Mouse (Mus musculus) right cerebral cortex, postnatal 14 days (tissue): ENCODE measurements around the gene Slc16a2.
A peak's percentile ranks its signal among the peaks of the same experiment; 100 is the strongest.

Experiments
- DNase-seq: peaks from one replicate; pipeline ENCODE4 v3.0.0; 2022

Slc16a2 gene

GRCm38 (mm10) chrX:103821832-103822196 lies at the start of gene Slc16a2:
TSS of gene Slc16a2 (minus strand) at chrX:103821983.
- DNase-seq, result peak; percentile 53

- DNase-seq, result no peak
Observed at GRCm38 (mm10) chrX:103863502-103863901, 41.7 kb upstream of the Slc16a2 start.

GRCm38 (mm10) chrX:103862877-103863276 lies 41.1 kb upstream of the Slc16a2 start:
- DNase-seq, result no peak

GRCm38 (mm10) chrX:103845266-103845665 lies 23.5 kb upstream of the Slc16a2 start:
- DNase-seq, result peak; percentile 23

- no peak for DNase-seq
Observed at GRCm38 (mm10) chrX:103828836-103829235, 7.1 kb upstream of the Slc16a2 start.

DNA sequence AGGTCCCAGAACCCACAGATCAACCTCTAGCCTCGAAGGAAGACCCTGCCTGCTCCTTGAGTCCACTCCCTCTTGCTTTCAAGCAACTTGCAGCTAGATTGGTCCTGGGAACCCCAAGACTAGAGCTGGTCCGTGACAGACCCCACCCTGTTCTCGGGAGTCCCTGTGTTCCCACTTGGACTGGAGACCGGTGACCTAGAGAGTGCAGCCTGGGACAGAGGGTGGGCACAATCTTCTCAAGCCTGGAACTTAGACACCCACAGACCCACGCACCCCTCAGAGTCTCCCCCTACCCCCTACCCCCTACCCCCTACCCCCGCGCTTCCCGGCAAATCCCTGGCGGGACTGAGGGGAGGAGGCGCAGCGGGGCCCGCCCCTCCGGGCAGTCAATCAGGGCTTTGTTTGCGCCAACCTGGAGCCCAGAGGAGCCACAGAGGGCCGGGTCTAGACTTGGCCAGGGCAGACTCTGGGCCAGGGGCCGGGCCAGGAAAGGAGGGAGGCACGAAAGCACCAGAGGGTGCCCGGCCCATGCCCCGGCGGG lies 558 bp upstream of the Slc16a2 start:
- DNase-seq, result no peak

GRCm38 (mm10) chrX:103821195-103821831 lies 470 bp downstream of the Slc16a2 start:
- DNase-seq, result no peak

GRCm38 (mm10) chrX:103820307-103821194 lies 1.2 kb downstream of the Slc16a2 start:
- DNase-seq, result no peak

DNA sequence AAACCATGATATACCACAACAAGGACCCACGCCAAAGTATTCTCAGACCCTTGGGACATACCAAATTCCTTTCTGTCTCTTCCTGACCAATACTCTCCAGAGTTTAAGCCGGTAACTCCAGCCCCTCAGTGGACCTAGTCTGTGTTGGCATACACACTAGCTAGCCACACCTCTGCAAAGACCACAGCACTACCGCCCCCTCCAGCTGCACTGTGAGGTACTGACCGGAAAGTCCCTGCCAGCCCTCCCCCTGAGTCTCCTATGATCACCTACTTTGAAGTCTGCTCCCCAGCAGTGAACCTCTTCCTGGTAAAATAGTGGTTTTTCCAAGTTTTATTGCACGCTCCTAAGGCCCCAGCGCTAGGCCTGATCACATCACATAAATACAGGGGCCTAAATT lies 2.5 kb downstream of the Slc16a2 start:
- no peak for DNase-seq

GRCm38 (mm10) chrX:103812690-103813089 lies 9.1 kb downstream of the Slc16a2 start:
- no peak for DNase-seq

- DNase-seq, result no peak
Observed at GRCm38 (mm10) chrX:103810483-103810882, 11.3 kb downstream of the Slc16a2 start.

- no peak for DNase-seq
Observed at GRCm38 (mm10) chrX:103806373-103806772, 15.4 kb downstream of the Slc16a2 start.

DNA sequence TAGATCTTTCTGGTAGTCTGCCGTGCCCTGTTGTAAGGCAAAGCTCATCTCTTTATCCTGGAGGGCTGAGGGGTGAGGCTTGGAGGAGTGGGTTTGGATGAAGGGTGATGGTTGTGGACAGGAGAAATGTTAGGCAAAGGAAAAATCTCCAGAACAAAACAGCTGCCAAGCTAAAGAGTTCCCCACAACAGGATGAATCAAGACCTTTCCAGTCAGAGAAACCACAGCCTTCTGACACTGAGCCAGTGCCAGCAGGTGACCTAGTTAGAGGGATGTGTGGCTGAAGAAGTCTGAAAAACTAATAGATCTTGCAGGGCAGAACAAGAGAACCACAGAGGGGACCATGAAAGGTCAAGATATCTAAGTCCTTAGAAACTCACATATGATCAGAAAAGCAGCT lies 24.8 kb downstream of the Slc16a2 start:
- no peak for DNase-seq

- DNase-seq, result no peak
Observed at GRCm38 (mm10) chrX:103795506-103795905, 26.3 kb downstream of the Slc16a2 start.

- DNase-seq, result no peak
Observed at GRCm38 (mm10) chrX:103791329-103791728, 30.5 kb downstream of the Slc16a2 start.

DNA sequence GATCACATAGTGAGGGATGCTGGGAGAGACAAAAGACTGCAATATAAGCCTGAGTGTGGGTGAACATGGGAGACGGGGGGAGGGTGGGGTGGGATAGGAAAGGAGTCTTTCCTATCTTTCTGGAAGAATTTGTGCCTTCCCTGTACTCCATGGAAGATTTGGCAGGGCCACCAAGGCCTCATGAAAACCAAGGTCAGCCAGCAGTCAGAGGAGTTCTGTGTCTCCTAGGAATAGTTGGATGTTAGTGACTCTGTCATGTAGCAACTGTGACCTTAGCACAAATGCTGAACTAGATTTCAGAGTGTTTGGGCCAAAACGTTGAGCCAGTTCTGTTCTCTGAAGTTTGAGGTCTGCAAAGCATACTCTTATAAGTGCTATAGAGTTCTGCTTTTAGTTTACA lies 36.1 kb downstream of the Slc16a2 start:
- DNase-seq, result no peak

GRCm38 (mm10) chrX:103776412-103776811 lies 45.4 kb downstream of the Slc16a2 start:
- DNase-seq, result no peak

GRCm38 (mm10) chrX:103746197-103746596 lies 75.6 kb downstream of the Slc16a2 start:
- no peak for DNase-seq

- DNase-seq, result peak; percentile 57
Observed at GRCm38 (mm10) chrX:103744171-103745039, 77.4 kb downstream of the Slc16a2 start.

- DNase-seq, result no peak
Observed at GRCm38 (mm10) chrX:103742057-103742315, 79.8 kb downstream of the Slc16a2 start.

- no peak for DNase-seq
Observed at GRCm38 (mm10) chrX:103741215-103742056, 80.3 kb downstream of the Slc16a2 start.

- DNase-seq, result no peak
Observed at GRCm38 (mm10) chrX:103734041-103734625, 87.7 kb downstream of the Slc16a2 start.
